Mouse (Mus musculus): ENCODE data around the gene Tex19.2.

- TF ChIP-seq CTCF (IDR thresholded peaks at IDR 0.05; ENCODE audit: low read depth, low read length) (no peak), GATA1 (IDR thresholded peaks at IDR 0.05; ENCODE audit: borderline replicate concordance, low read length) (no peak)
Measured at GRCm38 (mm10) chr11:121138732-121139131, 20.3 kb upstream of the Tex19.2 start.
